Mouse (Mus musculus): ENCODE measurements around the gene Plekha8. TPM values are rescaled to one million over a fixed set of nuclear protein-coding genes. Genes with fewer than 3 reads are reported as not detected.
A peak's percentile ranks its signal among the peaks of the same experiment; 100 is the strongest.

The Plekha8 gene
- total RNA-seq, 2 experiments from 2014 or later = 2.2 to 4.6 TPM

DNA sequence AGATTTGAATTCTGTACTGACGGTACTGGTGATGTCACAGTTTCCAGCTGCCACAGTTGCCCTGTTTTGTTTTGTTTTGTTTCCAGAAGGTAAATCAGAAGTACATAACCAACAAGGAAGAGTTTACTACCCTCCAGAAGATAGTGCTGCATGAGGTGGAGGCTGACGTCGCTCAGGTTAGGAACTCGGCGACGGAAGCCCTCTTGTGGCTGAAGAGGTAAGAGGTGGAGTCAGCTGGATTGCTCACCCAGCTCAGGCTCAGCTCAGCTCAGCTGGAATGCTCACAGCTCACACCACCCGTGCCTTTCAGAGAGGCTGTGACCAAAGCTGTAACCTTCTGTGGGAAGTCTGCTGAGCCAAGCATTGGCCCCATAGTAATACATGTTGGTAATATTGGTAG lies 34.8 kb downstream of the Plekha8 start:
- no peak for ATAC-seq (replicated peaks; ENCODE audit: poor library complexity, severe bottlenecking)

DNA sequence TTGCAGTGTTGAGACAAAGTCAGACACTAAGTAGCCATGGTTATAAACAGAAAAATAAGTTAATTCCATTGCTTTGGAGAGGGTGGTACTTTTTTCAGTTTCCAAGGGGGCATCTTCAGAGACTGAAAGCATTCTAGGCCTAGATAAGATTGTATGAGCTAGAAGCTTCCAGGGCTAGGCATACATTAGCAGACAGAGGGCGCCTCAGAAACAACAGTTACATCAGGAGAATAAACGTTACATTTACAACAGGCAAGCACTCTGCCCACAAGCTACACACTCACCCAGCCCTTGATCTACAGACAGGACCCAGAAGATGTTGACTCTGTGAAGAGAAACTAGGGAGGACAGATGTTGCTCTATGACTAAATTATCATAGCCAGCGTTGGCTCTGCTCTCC lies 36.6 kb downstream of the Plekha8 start:
- no peak for ATAC-seq (replicated peaks; ENCODE audit: poor library complexity, severe bottlenecking)

DNA sequence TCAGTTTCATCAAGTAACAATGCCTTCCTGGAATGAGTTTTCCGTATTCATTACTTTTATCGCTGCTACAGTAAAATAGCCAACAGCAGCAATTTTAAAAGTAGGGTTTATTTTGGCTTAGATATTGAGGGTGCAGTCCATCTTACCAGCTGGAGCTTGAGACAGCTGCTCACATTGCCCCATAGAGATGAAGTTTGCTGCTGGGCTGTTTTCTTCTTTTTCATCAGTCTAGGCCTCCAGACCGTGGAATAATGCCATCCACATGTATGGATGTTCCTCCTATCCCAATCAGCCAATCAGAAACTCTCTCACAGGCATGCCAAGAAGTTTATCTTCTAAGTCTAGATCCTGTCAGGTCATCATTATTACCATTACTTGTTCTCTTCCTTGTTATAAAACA lies 45.0 kb downstream of the Plekha8 start:
- no peak for ATAC-seq (replicated peaks; ENCODE audit: poor library complexity, severe bottlenecking)

DNA sequence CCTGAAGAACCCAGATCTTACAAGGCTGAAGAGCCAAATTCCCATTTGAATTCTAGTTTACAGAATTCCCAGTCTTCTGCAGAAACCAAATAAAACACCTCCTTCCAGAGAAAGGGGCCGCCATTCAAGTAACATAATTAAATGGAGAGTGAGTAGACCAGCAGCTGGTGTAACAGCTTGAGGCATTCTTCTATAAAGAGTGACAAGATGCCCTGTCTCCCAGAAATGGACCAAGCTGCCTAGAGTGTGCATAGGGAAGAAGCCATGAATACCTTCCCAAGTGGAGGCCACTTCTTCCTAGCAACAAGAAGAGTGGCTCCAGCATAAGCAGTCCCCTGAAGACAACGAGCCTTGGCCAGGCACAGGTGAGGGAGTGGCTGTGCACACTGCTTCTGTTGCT lies 47.0 kb downstream of the Plekha8 start:
- no peak for ATAC-seq (replicated peaks; ENCODE audit: poor library complexity, severe bottlenecking)

DNA sequence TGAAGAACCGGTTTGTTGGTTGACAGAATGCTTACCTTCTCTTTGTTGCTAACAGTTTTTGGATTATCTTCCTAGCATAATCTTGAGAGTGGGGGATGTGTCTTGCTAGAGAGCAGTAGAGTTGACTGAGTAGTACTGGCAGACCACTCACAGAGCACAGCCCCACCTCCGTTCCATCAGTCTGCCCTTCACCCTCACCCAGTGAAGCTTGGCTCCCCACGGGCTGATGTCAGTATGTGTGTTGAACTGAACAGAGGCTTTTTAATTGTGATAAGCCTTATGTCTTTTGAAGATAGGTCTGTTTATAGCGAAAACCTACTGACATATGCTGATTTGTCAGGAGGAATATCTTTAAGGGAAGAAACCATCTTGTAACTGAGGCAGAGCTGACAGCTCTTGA lies 48.3 kb downstream of the Plekha8 start:
- no peak for ATAC-seq (replicated peaks; ENCODE audit: poor library complexity, severe bottlenecking)

DNA sequence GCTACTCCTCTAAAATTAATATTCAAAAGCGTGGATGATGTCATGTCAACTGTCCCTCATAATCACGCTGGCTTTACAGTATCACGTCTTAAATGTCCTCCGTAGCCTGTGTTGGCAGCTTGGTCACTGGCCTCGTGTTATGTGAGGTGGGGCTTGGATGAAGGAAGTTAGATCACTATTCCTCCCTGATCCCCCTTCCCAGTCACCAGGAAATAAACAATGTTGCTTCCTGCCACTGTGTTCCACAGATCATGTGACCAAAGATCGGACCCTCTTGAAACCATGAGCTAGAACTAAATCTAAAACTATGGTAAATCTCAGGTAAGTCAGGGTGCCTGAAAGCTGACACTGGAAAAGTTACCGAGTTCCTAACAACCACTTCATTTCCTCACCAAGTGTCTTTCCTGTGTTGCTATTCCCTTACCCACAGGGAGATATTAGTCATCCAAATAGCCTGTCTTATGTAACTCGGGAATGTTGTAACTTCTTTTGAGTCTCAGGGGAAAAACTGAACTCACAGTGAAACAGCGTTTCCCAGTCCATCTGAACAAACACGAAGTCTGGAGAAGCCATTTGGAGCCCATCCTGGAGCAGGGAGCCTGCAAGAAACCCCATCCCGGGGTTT lies 60.7 kb downstream of the Plekha8 start:
- no peak for ATAC-seq (replicated peaks; ENCODE audit: poor library complexity, severe bottlenecking)

DNA sequence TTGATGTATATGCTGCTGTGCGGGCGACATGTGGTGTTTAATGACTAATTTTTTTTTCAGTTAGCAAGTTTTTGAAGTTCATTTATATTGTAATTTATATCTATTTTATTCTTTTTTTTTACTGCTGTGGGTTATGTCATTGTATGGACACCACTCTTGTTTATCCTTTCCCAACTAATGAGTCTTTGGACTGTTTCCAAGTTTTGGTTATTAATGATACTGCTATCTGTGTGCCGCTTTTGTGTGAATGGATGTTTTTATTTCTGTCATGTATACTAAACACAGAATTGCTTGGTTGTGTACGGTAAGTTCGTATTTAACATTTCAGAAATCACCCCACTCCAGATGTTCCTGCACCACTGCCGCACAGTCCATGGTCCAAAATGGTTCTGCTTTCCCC lies 63.0 kb downstream of the Plekha8 start:
- ATAC-seq (replicated peaks; ENCODE audit: poor library complexity, severe bottlenecking) = no peak

DNA sequence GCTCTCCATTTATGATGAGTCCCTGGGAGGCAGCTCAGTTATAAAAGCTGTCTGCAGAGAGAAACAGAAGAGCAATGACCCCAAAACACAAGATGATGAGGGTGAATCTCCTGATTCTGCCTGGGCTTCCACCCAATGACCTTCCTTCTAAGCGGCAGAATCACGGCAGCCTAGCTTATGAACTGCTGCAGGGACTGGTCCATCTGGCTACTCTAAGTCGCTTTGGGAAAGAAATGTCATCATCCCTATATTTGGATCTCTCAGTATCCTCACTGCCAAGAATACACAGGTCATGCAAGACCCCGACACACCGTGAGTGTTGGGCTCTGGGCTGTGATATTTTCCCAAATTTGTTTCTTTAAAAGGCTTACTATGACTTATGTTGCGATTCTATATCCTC lies 75.0 kb downstream of the Plekha8 start:
- ATAC-seq (replicated peaks; ENCODE audit: poor library complexity, severe bottlenecking) = no peak

DNA sequence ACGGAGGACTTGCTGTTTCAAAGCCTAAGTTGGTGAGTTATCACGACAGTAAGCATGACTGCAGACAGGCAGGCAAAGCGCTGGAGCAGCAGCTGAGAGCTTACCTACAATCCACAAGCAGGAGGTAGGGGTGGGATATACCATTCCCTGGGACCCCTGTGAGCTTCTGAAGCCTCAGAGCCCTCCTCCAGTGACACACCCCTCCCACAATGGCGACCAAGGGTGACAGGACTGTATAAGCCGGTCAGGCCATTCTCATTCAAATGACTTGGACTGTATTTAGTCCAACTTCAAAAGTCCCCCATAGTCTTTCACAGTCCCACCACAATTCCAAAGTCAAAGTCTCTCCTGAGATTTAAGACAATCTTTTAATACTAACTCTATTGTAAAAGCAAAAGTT lies 78.0 kb downstream of the Plekha8 start:
- no peak for ATAC-seq (replicated peaks; ENCODE audit: poor library complexity, severe bottlenecking)

DNA sequence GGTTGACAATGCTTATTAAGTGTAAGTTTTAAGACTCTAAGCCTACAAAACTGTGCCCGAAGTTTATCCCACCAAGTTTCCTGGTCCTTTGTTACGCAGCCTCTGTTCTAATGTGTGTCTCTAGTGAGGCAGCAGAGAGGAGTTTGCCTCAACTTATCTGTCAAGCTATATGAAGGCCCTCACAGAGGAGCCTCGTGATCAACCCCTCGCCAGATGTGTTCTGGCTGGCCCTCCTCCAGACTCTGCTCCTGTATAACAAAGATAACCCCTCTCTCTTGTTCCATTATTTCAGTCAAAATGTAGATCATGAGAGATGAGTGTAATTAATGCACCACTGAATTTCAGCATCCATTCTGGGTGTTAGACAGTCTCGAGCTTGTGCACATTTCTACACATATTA lies 84.8 kb downstream of the Plekha8 start:
- no peak for ATAC-seq (replicated peaks; ENCODE audit: poor library complexity, severe bottlenecking)

DNA sequence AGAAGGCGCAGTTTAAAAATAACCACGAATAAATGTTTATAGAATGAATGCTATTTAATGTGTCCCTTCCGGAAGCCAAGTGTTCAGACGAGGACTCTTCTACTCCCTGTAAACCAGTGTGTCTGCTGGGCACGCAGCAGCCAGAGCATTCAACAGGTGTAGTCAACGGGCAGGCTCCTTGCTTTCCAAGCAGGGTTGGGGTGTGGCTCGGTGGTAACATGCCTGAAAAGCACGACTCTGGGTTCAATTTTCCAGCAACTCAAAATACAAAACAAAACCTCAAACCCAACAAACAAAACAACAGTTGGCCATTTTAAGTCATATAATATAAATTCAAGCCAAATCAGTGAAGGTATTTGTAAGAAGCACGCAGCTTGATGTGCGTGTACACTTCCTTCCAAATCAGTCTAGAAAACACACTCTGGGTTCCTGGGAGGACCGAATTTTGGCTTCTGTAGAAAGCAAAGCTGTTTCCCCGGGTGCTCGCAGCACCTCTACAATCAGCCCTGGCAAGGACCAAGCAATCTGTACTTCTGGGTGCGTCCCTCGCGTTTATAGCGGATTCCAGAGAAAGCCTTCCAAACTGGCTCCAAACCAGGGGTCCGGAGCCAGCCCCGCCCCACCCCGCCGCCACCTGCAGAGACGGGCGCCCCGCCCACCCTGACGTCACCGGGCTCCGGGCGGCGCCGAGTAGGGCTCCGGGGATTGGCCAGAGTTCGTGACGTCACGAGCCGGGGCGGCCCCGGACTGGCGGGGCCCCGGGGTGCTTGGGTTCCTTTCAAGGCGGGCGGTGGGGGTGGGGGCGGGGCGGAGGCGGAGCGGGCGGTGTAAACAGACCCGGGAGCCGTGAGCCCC lies 86.2 kb downstream of the Plekha8 start, which contains the start of gene Mturn:
Gene Mturn (plus strand): TSS at position 734 of the 855 bp plus-strand sequence.
- ATAC-seq (replicated peaks; ENCODE audit: poor library complexity, severe bottlenecking) = peak; percentile 91

DNA sequence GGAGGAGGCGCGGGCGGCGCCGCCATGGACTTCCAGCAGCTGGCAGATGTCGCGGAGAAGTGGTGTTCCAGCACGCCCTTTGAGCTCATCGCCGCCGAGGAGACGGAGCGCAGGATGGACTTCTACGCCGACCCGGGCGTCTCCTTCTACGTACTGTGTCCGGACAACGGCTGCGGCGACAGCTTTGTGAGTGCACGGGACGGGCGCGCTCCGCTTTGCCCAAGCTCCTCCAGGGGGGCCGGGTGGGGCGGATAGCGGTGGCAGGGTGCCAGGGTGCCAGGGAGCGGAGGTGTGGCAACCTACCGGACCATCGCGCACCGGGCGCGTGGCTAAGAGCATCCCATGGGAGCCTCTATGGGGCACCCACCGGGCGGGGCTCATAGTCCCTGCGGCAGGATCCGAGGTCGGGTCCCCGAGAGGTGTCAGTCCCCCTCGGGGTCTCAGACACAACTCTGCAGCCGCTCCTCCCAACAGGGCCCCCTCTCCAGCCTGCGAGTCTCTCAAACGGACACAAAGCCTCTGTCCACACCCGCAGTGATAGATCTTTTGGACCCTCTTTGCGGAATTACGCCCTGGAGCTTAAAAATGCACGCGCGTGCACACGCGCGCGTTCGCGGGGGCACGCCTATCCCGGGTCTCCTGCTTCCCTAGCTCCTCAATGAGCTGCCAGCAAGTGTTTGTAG lies 87.0 kb downstream of the Plekha8 start:
- ATAC-seq (replicated peaks; ENCODE audit: poor library complexity, severe bottlenecking) = peak; percentile 43

DNA sequence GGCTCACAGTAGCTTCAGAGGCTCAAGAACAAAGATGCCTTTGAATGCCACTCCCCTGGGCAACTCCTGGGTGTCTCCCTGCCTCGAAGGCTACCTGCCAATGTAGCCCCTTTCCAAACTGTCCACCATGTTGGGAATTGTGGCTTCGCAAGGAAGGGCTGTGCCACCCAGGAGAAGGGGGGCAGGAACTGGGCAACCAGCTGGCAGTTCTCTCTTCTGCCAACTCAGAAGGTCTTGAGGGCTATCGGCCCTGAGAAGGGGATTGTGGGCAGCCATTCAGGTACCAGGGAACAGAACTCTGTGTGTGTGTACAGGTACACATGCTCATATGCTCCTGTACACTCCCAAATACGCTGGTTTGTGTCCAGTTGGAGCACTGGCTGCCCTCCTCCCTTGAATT lies 89.2 kb downstream of the Plekha8 start:
- ATAC-seq (replicated peaks; ENCODE audit: poor library complexity, severe bottlenecking) = no peak

DNA sequence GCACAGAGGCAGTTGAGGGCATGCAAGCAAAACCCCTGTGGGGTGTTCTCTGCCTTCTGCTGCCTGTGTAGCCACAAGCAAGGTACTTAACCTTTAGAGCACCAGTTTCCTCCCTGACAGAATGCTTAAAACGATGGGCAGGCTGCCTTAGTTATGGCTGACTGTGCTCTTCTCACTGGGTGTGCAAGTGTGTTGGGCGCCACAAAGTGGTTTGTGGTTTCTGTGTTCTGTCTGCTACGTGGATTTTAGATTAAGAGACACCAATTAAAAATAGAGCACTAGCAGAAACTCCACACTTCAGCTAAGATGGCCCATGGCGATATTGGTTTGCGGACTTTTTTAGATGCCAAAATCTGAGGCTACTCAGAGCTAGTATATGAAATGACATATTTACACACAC lies 90.2 kb downstream of the Plekha8 start:
- no peak for ATAC-seq (replicated peaks; ENCODE audit: poor library complexity, severe bottlenecking)

DNA sequence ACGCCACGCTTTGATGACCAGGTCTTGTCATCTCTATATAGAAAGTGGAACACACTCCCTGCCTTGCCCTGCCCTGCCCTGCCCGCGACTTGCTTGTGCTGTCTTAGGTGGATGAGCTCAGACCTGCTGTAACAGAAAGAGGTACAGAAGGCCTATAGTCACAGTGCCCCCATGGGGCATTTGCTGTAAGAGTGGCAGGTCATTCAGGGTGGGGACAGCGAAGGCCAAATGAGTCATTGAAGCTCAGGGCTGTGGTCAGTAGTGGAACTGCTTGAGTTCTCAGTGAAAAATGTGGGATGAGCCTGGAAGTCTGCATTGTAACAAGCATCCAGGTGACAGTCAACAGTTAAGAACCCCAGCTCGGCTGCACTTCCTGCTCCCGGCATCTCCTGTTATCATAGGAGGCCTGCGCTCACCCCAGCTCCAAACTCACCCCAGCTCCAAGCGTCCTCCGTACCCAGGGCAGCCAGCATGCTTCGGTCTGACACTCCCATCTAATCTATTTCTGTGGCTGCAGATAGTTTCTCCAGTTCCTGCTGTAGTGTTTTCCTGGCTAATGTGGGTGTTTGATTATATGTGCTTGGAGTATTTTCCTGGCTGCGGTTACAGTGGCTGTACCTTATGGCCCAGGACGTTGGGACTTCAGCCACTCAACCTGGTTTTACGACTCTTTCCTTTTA lies 90.9 kb downstream of the Plekha8 start:
- no peak for ATAC-seq (replicated peaks; ENCODE audit: poor library complexity, severe bottlenecking)

DNA sequence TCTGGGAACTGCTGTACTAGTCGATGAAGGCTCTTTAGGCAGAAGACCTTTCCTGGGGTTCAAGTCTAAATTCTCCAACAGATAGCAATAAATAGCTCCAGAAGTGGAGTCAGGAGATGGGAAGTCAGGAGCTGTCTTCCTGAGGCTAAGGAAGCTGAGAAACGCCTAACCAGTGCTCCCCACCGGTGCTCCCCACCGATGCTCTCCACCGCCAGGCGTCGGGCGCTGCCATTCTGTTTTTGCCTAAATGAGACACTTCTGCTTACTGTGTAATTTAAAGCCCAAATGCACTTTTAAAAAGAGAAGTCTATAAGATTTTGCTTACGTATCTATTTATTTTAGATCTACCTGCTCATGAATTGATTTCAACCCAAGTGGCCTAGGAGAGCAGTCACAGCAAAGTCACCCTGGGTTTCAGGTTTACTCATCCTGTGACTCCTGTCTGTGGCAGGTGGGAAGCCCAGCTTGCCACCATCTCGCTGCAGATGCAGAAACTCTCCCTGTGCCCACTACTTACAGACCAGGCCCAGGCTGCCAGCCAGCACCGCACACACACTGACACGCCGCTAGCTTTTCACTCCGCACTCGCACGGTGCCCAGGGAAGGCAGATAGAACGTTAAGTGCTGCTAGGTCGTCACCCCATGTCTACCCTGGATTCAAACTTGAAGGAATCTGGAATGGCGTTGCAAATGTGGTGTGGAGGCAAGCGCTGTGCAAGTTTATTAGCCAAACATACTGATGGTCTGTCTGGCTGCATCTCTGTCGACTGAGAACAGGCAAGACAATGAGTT lies 92.2 kb downstream of the Plekha8 start:
- no peak for ATAC-seq (replicated peaks; ENCODE audit: poor library complexity, severe bottlenecking)

DNA sequence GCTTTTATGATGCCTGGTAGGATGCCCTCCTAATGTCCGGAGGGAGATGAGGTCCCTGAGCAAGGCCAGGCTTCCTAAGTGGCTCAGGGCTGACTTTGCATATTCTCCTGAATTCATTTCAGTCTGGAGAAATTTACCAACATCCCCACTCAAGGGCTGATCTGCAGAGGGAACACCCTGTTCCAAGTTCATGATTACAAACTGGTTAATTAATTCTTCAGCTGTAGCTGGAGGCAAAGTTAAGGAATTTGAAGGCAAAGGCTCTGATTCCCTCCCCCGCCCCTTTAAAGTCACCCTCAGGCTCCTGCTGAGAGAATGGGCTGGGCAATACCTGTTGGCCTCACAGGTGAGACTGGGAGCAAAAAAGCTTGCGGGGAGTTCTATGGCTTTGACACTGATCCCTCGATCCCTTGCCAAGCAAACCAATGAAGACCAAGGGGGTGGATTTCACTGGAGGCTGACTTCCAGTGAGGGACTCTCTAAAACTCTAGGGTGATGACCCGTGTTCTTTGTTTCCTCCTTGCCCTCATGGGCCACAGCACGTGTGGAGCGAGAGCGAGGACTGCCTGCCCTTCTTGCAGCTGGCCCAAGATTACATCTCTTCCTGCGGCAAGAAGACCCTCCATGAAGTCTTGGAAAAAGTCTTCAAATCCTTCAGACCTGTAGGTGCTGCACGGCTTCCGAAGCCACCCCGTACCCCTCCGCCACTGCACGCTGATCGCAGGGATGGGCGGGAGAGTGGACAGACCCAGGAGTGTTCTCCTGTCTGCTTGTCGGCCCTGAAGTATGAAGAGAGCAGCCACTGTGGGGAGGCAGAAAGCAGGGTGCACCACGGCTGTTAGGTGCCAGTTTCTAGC lies 93.8 kb downstream of the Plekha8 start:
- ATAC-seq (replicated peaks; ENCODE audit: poor library complexity, severe bottlenecking) = no peak

DNA sequence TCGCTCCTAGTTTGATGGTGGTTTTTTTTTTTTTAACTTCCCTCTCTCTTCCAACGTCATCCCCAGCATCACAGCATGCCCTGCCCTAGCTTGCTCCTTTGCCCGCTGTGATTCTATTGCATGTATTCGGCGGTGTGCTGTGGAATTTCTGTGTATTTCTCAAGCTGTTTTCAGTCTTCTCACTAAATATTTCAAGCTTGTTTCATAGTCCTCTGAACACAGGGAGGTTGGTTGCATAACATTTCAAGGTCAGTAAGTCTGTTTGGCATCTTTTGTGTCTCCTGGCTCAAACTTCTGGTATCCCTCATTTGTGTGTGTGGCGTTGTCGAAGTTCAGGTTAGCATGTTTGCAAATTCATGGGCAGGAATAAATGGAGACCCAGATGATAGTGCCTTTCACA lies 94.8 kb downstream of the Plekha8 start:
- ATAC-seq (replicated peaks; ENCODE audit: poor library complexity, severe bottlenecking) = no peak

DNA sequence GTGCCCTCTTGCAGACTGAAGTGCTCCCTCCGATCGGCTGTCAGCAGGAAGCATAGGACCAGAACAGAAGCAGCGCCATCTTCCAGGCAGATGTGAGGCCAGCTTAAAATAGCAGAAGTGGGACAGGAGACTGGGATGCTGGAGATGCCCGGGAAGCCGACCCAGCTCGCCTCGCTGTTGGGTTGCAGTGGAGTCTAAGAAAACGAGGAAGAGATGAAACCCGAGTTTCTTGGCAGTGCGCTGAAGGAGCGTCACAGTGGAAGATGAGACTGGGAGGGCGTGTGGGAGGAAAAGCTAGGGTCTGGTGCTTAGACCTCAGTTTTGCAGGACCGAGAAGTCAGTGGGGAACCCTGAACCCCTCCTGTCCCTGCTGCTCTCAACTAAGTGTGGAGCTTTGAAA lies 95.9 kb downstream of the Plekha8 start:
- ATAC-seq (replicated peaks; ENCODE audit: poor library complexity, severe bottlenecking) = no peak

All from granulocyte monocyte progenitor cell, adult 5-6 weeks (primary cell).